Mouse (Mus musculus): Measurements from ENCODE around the gene Rin2.

GRCm38 (mm10) chr2:145882398-145882797 lies 207.4 kb downstream of the Rin2 start:
- TF ChIP-seq CTCF (IDR thresholded peaks at IDR 0.05; ENCODE audit: borderline replicate concordance, extremely low read depth, insufficient read depth, insufficient read length) (peak; percentile 34; the same call in 1 of the 2 replicates), POLR2A (IDR thresholded peaks at IDR 0.05; ENCODE audit: borderline replicate concordance, extremely low read depth, insufficient read depth, insufficient read length, poor library complexity, severe bottlenecking) (no peak)
